Mouse (Mus musculus) ES-Bruce4 (cell line): ENCODE data around the gene Olig2.

Experiments used
- CTCF ChIP-seq: IDR thresholded peaks from one replicate; pipeline ENCODE4 v1.8.1; 2011; ENCODE audit warnings: low read depth, low read length
- EP300 ChIP-seq: IDR thresholded peaks from 2 replicates; pipeline ENCODE4 v1.6.1; 2011; ENCODE audit warnings: low read depth, low read length; ENCODE audit not compliant: insufficient read depth

DNA sequence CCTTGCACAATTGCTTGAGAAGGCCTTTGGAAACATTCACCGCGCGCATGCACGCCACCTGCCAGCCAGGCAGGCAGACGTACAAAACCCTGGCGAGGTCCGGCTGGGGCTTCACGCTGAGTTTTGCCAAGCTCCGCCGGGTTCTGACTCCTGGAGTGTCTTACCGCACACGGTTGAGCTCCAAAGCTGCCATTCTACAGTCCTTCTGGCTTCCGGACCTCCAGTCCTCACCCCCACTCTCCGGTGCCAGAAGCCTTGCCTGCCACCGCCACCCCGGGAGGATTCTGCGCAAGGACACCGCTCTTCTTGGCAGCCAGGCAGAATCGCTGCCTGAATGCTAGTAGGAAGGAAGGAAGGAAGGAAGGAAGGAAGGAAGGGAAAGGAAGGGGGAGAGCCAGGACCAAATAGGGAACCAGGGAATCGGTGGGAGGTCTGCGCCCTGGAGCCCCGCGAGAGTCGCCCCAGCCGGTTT is 3.0 kb upstream of the Olig2 start:
- no peak for TF ChIP-seq CTCF
- TF ChIP-seq EP300, result no peak
